In the genomic region with DNA sequence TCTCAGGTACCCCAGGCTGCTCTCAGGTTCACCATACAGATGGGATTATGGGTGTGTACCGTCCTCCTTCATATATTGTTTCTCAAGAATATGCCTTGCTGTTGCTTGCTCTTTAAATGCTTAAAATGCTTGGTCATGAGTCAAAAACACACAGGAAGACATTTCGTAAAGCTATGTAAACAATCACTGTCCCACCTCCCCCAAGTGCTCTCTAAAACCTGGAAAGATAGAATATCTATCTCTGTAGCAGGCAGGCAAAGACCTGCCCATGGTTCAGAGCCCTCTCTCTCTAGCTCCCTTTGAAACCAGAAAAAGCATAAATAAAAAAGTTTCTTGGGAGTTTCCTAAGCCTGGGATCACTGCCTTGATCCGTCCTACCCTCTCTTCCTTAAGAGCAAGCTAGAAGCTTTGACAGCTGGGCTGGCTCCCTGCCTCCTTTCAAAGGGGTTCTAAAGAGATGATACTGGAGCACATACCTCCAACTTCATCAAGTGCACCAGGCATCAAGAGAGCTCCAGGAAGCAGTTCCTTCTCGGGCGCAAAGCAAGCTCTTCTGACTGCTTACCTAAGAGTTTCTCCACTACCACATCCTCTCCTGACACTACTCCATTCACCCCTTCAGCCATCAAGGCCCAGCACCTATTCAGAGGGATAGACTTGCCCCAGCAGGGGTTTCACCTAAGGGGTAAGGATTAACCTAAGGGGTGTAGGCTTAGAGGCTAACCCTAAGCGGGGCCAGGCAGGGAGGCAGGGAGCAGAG, we compare ENCODE assay signal across 14 mouse cellular contexts. TPM values are rescaled to one million over a fixed set of nuclear protein-coding genes. Genes with fewer than 3 reads are reported as not detected.
A peak's percentile ranks its signal among the peaks of the same experiment; 100 is the strongest.
DNase-seq lines count a peak whose midpoint lies in the region; ATAC-seq and TF ChIP-seq lines count a peak whose summit lies in the region.
"Had no signal": no experiment of that assay in that cellular context is flagged by ENCODE, and none has a peak within 500 bp of the region (broad histone marks: within the 10 kb centered on the region; RNA-seq: fewer than 3 reads in every experiment).

No protein-coding gene starts in this region.

- H3K27ac ChIP-seq in intestine, embryonic 15.5 days, result 0 out of 2 replicates have a peak overlapping the region, but pooled peaks have one; percentile 32
- H3K27ac ChIP-seq in intestine, postnatal 0 days (ENCODE audit: low read depth, low read length), result no peak overlapping the region
- H3K27ac ChIP-seq in embryonic facial prominence, embryonic 15.5 days (replicated peaks), result peak overlapping the region; percentile 63
- peak overlapping the region; percentile 65 for H3K27ac ChIP-seq in stomach, postnatal 0 days (replicated peaks)

- peaks cover 25% of the 10 kb centered on the region for H3K4me1 ChIP-seq in intestine, embryonic 15.5 days (replicated peaks)
- H3K4me1 ChIP-seq in intestine, postnatal 0 days (replicated peaks; ENCODE audit: control insufficient read depth, insufficient read depth, low read length), result peaks cover 6% of the 10 kb centered on the region
- H3K4me1 ChIP-seq in embryonic facial prominence, embryonic 15.5 days, result peaks cover 29% of the 10 kb centered on the region
- no peaks in the 10 kb centered on the region; the same call in 1 of the 2 replicates for H3K4me1 ChIP-seq in stomach, postnatal 0 days (replicated peaks; ENCODE audit: control insufficient read depth, insufficient read depth)

- no peak overlapping the region for H3K4me2 ChIP-seq in intestine, embryonic 15.5 days (replicated peaks)
- no peak overlapping the region for H3K4me2 ChIP-seq in intestine, postnatal 0 days (replicated peaks; ENCODE audit: low read depth)
- 0 out of 2 replicates have a peak overlapping the region, but pooled peaks have one; percentile 10 for H3K4me2 ChIP-seq in embryonic facial prominence, embryonic 15.5 days (replicated peaks)
- H3K4me2 ChIP-seq in stomach, postnatal 0 days (replicated peaks; ENCODE audit: low read depth), result peak overlapping the region; percentile 3; the same call in 1 of the 2 replicates

- no peaks in the 10 kb centered on the region for H3K9me3 ChIP-seq in intestine, embryonic 15.5 days
- H3K9me3 ChIP-seq in intestine, postnatal 0 days (ENCODE audit: control insufficient read depth), result no peaks in the 10 kb centered on the region
- H3K9me3 ChIP-seq in embryonic facial prominence, embryonic 15.5 days (replicated peaks), result no peaks in the 10 kb centered on the region
- H3K9me3 ChIP-seq in stomach, postnatal 0 days (ENCODE audit: control insufficient read depth, low read length), result no peaks in the 10 kb centered on the region
- H3K9me3 ChIP-seq: heart, embryonic 12.5 days had no signal

- no peaks in the 10 kb centered on the region for H3K27me3 ChIP-seq in intestine, embryonic 15.5 days (replicated peaks)
- H3K27me3 ChIP-seq in intestine, postnatal 0 days (replicated peaks; ENCODE audit: control insufficient read depth, insufficient read depth, low read length), result no peaks in the 10 kb centered on the region
- H3K27me3 ChIP-seq in embryonic facial prominence, embryonic 15.5 days, result no peaks in the 10 kb centered on the region
- no peaks in the 10 kb centered on the region for H3K27me3 ChIP-seq in stomach, postnatal 0 days (ENCODE audit: control insufficient read depth, insufficient read depth, low read length)
- H3K27me3 ChIP-seq: heart, embryonic 12.5 days had no signal

- no peak overlapping the region for H3K9ac ChIP-seq in intestine, embryonic 15.5 days
- H3K9ac ChIP-seq in intestine, postnatal 0 days (ENCODE audit: low read depth, low read length), result no peak overlapping the region
- H3K9ac ChIP-seq in embryonic facial prominence, embryonic 15.5 days, result no peak overlapping the region
- no peak overlapping the region for H3K9ac ChIP-seq in stomach, postnatal 0 days (ENCODE audit: low read length)
- H3K9ac ChIP-seq: heart, embryonic 12.5 days had no signal

- no peak for TF ChIP-seq EP300 in stomach, postnatal 0 days (optimal IDR thresholded peaks at IDR 0.05)

- TF ChIP-seq CTCF in intestine, postnatal 0 days (IDR thresholded peaks at IDR 0.05; ENCODE audit: low read depth), result no peak
- no peak for TF ChIP-seq CTCF in stomach, postnatal 0 days (IDR thresholded peaks at IDR 0.05; ENCODE audit: low read depth)

- 0 out of 2 replicates have a peak, but pooled peaks have one; percentile 11 for ATAC-seq in intestine, embryonic 15.5 days
- no peak for ATAC-seq in intestine, postnatal 0 days
- no peak for ATAC-seq in embryonic facial prominence, embryonic 15.5 days (ENCODE audit: insufficient number of reproducible peaks, low FRiP score, low TSS enrichment, low read depth)
- no peak for ATAC-seq in stomach, postnatal 0 days (ENCODE audit: low FRiP score, low TSS enrichment)

- H3K4me3 ChIP-seq in intestine, embryonic 15.5 days (replicated peaks), result no peak overlapping the region
- no peak overlapping the region for H3K4me3 ChIP-seq in intestine, postnatal 0 days (ENCODE audit: low read depth, low read length)
- H3K4me3 ChIP-seq in embryonic facial prominence, embryonic 15.5 days (replicated peaks), result no peak overlapping the region
- no peak overlapping the region for H3K4me3 ChIP-seq in stomach, postnatal 0 days (ENCODE audit: low read depth, low read length)
- H3K4me3 ChIP-seq: heart, embryonic 12.5 days; megakaryocyte, embryonic 14.5 days had no signal

- no peaks in the 10 kb centered on the region for H3K36me3 ChIP-seq in intestine, embryonic 15.5 days
- H3K36me3 ChIP-seq in intestine, postnatal 0 days (ENCODE audit: control insufficient read depth, insufficient read depth), result no peaks in the 10 kb centered on the region
- no peaks in the 10 kb centered on the region for H3K36me3 ChIP-seq in embryonic facial prominence, embryonic 15.5 days
- H3K36me3 ChIP-seq in stomach, postnatal 0 days (ENCODE audit: control insufficient read depth, insufficient read depth, low read length), result no peaks in the 10 kb centered on the region
- H3K36me3 ChIP-seq: heart, embryonic 12.5 days had no signal

- 51% methylated on average over 6 of the region's 6 CpGs for WGBS in intestine, embryonic 15.5 days
- 49% methylated on average over 6 of the region's 6 CpGs for WGBS in intestine, postnatal 0 days
- 47% methylated on average over 6 of the region's 6 CpGs for WGBS in embryonic facial prominence, embryonic 15.5 days
- WGBS in stomach, postnatal 0 days, result 38% methylated on average over 6 of the region's 6 CpGs

- peak; percentile 18 to 22 for DNase-seq in CD8-positive naive resting alpha-beta T cell, adult 2 months (ENCODE audit: low read depth in 2 of 2, low spot score in 2 of 2)
- DNase-seq in stomach, postnatal 0 days (ENCODE audit: low spot score), result no peak
- DNase-seq in kidney, adult 8-10 months, result no peak
- DNase-seq in embryo, embryonic 10.5 days (ENCODE audit: low spot score), result no peak
- no peak for DNase-seq in MN1 (ENCODE audit: low spot score)
- DNase-seq: cerebellum, adult 18-20 months; lung, adult 18-20 months had no signal

RNA-seq across cellular contexts. Expression of a gene that starts 1.5 kb away (rescaled TPM):
- polyA plus RNA-seq in intestine, embryonic 15.5 days (2015; fragmentation: Nextera tagmentation; extraction: Ambion mirVana), result 0.04 and 0.10 TPM in 2 replicates
- polyA plus RNA-seq in intestine, postnatal 0 days (2015; fragmentation: Nextera tagmentation; extraction: Ambion mirVana), result 0.30 and 0.42 TPM in 2 replicates
- 0.19 and 0.26 TPM in 2 replicates for polyA plus RNA-seq in embryonic facial prominence, embryonic 15.5 days (2015; fragmentation: Nextera tagmentation; extraction: Ambion mirVana)
- polyA plus RNA-seq in stomach, postnatal 0 days (2015; fragmentation: Nextera tagmentation; extraction: Ambion mirVana), result 0.08 and 0.16 TPM in 2 replicates
- polyA plus RNA-seq: forebrain, embryonic 11.5 days had no signal

RNA-seq across cellular contexts. Expression of a gene that starts 31.0 kb away (rescaled TPM):
- polyA plus RNA-seq in intestine, embryonic 15.5 days (2015; fragmentation: Nextera tagmentation; extraction: Ambion mirVana), result 0.32 and 0.34 TPM in 2 replicates
- polyA plus RNA-seq in intestine, postnatal 0 days (2015; fragmentation: Nextera tagmentation; extraction: Ambion mirVana), result 0.13 and 0.22 TPM in 2 replicates
- 0.45 and 1.2 TPM in 2 replicates for polyA plus RNA-seq in embryonic facial prominence, embryonic 15.5 days (2015; fragmentation: Nextera tagmentation; extraction: Ambion mirVana)
- 0.16 and 0.18 TPM in 2 replicates for polyA plus RNA-seq in stomach, postnatal 0 days (2015; fragmentation: Nextera tagmentation; extraction: Ambion mirVana)
- polyA plus RNA-seq: heart, embryonic 12.5 days had no signal

RNA-seq across cellular contexts. Expression of a gene that starts 57.3 kb away (rescaled TPM):
- polyA plus RNA-seq in intestine, embryonic 15.5 days (2015; fragmentation: Nextera tagmentation; extraction: Ambion mirVana), result not detected in 2 replicates
- polyA plus RNA-seq in intestine, postnatal 0 days (2015; fragmentation: Nextera tagmentation; extraction: Ambion mirVana), result not detected in 2 replicates
- 0.24 TPM in 1 of 2 replicates, not detected in the other for polyA plus RNA-seq in embryonic facial prominence, embryonic 15.5 days (2015; fragmentation: Nextera tagmentation; extraction: Ambion mirVana)
- not detected in 2 replicates for polyA plus RNA-seq in stomach, postnatal 0 days (2015; fragmentation: Nextera tagmentation; extraction: Ambion mirVana)
- polyA plus RNA-seq: forebrain, embryonic 11.5 days; heart, embryonic 12.5 days; large intestine, adult 2 months had no signal

Comparison
In these comparisons a context has a peak if more than half of its experiments do, and no peak if none do; other contexts are left out.
1. H3K4me2 ChIP-seq: peak in embryonic facial prominence, embryonic 15.5 days (single experiment) and stomach, postnatal 0 days (single experiment); none in intestine, embryonic 15.5 days (single experiment) and intestine, postnatal 0 days (single experiment).
2. DNase-seq: peak in CD8-positive naive resting alpha-beta T cell, adult 2 months (2 of 2); none in stomach, postnatal 0 days (single experiment), kidney, adult 8-10 months (0 of 2), embryo, embryonic 10.5 days (single experiment) and MN1 (single experiment).